Mouse (Mus musculus) lung, postnatal 0 days (tissue): ENCODE measurements around the gene 2610318N02Rik.

Experiments
- CTCF ChIP-seq: IDR thresholded peaks from 2 replicates; pipeline ENCODE4 v1.5.1; 2016; ENCODE audit warnings: antibody characterized with exemption, mild to moderate bottlenecking
- EP300 ChIP-seq: IDR thresholded peaks from 2 replicates; pipeline ENCODE4 v1.6.1; 2016; ENCODE audit warnings: antibody characterized with exemption, mild to moderate bottlenecking, control low read depth

DNA sequence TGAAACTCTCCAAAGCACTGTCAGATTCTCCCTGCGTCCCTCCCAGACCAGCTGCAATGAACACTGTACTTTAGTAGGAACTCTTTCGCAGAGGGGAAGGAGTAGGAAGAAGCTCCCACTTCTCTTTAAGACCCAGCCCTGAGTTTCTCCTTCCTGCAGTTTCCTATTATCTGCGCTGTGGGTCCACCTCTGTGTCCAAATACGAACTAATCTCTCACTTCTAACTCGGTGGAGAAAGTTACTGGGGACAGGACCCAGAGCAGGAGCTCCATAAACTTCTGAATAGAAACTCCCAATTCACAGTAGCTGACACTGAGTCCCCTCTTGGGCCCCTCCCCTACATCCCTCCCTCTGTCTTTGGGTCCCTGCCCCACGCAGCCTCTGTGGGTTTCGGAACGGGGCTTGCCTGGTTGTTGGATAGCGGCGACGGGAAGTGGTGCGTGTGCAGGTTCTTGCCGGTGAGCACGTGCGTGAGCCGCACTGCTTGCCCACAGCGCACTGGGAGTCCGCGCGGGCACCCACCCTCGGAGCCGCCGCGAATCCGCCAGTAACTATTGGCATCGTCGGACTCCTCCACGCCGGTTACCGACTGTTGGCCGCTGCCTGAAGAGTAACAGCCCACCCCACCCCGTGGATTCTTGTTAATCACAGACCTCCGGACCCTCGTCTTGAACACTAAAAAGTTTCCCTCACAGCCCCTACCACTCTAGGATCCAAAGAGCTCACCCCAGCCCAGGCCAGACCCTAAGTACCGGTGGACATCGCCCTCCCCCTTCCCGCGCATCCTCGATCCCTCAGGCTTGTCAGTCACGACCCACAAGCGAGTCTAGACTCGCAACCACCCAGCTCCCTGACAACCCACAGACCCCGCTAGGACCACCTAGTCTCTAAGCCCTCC, 6.5 kb upstream of the 2610318N02Rik start:
- TF ChIP-seq EP300 (no peak), CTCF (no peak)
